Mouse (Mus musculus) megakaryocyte progenitor cell, adult 5-6 weeks (primary cell): ENCODE data around the gene Cr1l. TPM values are rescaled to one million over a fixed set of nuclear protein-coding genes. Genes with fewer than 3 reads are reported as not detected.
A peak's percentile ranks its signal among the peaks of the same experiment; 100 is the strongest.

ENCODE experiments used
- ATAC-seq: replicated peaks from 2 replicates; pipeline ENCODE4 v1.8.0; 2016; ENCODE audit warnings: mild to moderate bottlenecking, moderate TSS enrichment, inconsistent platforms; ENCODE audit not compliant: poor library complexity
- total RNA-seq, 2 experiments: library from RNA; stranded (forward) in 1 of 2; stranded (reverse) in 1 of 2; fragments of 157-497, 149-512 nt in 1 of 2; fragments of 200-1000 nt in 1 of 2; gene quantifications; 2 replicates each; pipeline versions ENCODE4 v1.2.3 to v1.2.4; 2015 to 2017

Cr1l gene
- total RNA-seq (2015): 120 and 134 TPM in 2 replicates
- 101 and 119 TPM in 2 replicates for total RNA-seq (2017)

DNA sequence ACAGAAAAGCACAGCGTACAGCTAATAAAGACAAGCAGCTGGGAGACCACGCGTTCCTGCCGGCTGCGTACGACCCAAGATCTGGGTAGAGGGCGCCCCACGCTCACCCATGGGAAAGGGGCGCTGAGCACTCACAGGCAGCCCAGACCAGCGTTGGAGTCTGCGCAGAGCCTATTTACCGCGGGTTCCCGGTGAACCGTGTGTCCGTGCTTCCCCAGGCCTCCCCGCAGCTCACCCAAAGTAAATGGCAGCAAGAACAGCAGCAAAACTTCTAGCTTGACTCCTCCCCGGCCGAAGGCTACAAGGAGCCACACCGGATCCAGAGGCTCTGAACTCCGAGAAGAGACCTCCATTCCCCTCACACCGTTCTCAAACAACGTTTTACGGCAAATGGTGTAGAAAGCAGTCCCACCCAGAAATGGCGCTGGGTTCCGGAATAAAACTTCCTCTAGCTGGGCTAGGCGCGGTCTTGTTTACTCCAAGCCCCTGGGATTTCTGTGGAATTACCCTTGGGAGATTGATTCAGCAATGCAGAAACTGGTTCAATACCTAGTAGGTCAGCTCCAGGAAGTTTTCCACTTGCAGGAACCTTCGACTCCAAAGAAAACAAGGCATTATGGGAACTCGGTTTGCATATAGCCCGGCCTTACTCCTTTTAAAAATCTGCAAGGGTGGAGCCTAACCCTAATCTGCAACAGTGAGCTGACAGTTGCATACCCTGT lies at the start of gene Cr1l:
TSS of gene Cr1l (minus strand) at position 634 of the 722 bp plus-strand sequence.
- ATAC-seq: peak; percentile 88

DNA sequence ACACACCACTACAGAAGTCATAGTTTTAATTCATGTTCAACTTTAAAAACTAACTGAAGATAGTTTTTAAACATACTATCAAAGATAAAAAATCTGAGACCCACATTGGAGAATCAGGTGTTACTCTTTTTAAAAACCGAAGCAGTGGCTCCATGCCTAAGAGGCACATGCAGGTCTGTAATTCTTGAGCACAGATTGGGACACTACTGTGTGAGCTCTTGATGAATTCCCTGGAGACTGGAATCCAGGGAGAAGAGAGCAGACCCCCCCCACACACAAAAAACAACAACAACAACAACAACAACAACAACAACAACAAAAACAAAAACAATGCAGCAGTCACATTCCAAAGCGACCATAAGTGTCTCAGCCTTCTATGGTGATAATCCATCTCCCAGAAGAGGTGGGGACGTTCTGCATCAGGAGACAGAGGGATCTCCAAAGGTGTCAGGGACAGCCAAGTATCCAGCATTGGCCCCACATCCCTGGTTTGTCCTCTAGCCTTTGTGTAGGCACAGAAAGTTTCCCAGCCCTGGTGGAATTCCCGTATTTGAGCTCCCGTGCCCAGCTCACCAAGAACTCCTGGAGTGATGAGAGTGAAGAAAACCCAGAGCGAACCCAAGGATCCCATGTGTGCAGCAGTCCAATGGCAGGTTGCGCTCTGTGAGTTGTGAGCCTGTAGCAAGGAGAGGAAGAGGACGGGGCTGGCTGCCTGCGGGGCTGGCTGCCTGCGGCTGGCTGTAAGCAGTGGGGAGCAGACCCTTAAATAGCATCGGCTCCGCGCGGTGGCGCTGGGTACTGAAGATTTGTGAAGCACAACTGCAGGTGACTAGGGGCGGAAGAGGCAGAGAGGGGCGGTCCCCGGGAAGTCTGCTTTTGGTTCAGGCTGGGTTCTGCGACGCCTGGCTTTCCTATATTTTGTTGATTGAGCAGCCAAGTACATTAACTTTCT lies 44.9 kb upstream of the Cr1l start, which contains the start of gene Cr2:
TSS of gene Cr2 (minus strand) at position 737 of the 952 bp plus-strand sequence.
- peak; percentile 100 for ATAC-seq

DNA sequence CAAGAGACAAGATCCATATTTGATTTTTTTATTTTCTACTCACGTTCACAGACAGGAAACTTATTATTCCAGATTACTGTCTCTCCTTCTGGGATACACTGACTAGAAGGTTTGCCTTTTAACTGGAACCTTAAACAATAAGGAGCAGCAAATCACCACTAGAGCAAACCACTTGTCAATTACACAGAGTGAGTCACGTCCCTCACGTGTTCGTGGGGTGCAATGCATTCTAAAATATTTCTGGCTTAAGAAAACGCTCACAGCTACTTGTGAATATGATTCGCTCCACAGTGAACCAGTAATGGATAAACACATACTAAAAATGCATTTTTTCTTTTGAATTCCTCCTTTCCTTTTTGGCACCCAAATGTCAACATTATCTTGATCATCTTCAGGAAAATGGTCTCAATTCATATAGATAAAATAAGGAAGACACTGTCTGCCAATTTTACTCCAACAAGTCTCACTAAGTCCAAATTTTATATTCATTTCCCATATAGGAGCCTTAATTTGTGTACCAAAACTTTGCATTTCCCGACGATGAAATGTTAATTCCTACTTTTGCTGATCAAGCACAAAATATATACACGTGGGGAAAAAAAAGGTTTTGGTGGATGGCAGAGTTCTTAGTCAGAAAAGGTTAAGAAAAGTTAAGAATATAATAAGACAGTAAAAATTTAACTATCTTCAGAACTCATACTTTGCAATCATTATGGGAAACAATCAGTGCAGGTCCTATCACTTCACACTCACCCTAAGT lies 33.8 kb upstream of the Cr1l start:
- ATAC-seq: no peak

DNA sequence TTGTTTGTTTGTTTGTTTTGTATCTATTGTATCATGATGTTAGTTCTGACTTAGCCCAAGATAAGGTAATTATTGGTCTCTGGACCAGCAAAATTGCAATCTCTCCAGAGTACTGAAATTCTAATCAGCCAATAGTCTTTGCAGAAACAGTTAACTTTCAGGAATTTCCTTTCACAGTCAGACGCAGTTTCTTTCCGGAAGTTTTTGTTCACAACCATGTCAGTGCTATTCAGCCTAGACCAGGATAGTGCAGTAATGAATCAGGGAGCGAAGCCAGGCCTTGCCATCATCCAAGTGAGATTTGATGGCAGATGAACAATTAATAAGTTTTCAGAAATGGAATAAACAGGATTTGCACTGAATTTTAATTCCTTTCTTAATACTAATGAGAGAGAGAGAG lies 684 bp upstream of the Cr1l start:
- ATAC-seq: no peak

DNA sequence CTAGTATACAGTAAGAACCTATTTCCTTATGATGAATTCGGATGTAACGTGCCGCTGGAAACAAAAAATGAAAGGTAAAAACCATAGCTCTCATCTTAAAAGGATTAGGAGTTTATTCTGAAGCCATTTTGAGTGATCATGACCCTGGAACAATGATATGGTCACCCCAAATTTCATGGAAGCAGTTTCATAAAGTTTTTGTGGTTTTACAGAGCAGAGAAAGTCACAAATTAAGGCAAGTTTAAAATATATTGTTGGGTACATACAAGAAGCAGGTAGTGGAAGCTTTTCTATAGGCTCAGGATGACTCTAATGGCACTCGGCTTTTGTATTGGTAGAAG lies 259 bp upstream of the Cr1l start:
- 0 out of 2 replicates have a peak, but pooled peaks have one; percentile 0 for ATAC-seq

DNA sequence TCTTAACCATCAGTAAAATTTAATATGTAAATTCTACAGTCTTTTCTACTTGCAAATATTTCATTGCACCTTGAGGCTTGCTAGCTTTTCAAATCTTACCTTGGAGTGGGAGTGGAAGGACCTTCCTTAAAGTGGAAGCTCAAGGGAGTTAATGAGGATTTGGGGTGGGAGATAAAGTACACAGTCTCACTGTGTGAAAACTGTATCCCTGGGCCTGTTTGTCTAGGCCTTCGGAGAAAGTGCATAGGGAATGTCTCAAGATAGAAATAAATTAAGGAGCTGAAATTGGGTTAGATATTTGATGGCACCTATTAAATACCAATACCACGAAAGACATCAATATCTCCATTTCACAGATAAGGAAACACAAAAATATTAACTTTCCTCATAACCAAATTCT lies 907 bp downstream of the Cr1l start:
- ATAC-seq: peak; percentile 6; the same call in 1 of the 2 replicates

DNA sequence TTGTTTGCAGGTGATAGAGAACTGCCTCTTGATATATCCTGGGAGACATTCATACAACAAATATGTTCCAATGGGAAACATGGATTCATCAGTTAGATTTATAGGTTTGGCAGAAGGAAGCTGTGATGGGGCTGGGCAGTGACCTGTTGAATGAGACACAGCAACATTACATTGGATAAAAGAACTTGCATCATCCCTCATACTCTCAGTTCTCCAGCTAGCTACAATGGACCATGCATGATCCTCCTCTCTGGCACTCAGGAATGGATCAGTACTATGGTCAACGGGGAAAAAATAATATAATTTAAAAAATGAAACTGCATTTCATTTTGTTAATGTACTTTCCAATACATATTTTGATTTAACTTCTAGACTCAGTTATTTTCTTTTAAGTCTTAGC lies 1.5 kb downstream of the Cr1l start:
- ATAC-seq: no peak

DNA sequence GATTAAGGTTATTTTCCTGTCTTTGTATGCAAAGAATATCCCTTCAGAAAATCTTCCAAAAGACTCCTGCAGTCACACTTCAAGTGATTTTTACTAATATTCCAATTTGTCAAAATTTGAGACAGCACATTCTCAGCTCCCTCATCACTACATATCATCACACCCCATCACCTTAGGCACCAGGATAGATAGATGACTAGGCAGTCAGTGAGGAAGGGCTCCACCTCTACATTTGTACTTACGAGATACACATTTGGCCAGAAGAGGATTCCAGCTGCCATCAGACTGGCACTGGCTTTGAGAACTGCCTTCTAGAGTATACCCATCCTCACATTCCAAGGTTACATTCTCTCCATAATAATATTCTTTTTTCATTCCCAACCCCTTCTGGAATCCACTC lies 17.0 kb downstream of the Cr1l start:
- ATAC-seq: peak; percentile 42; the same call in 1 of the 2 replicates

DNA sequence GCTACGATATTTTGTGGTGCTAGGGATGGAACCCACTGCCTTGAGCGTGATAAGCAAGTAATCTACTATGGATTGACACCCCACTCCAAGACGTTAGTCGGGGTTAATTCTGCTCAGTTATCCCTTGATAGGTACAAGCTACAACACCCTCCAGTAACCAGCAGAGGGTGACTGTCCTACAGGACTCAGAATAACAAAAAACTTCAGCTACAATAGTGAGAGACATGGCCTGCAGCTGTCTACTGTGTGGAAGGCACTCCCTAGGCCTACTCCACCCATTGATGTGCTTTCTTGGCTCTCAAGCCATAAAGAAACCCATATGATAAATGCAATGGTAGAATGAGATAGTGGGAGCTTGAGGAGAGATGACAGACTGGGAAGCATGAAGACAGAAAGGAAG lies 17.8 kb downstream of the Cr1l start:
- peak; percentile 90 for ATAC-seq

DNA sequence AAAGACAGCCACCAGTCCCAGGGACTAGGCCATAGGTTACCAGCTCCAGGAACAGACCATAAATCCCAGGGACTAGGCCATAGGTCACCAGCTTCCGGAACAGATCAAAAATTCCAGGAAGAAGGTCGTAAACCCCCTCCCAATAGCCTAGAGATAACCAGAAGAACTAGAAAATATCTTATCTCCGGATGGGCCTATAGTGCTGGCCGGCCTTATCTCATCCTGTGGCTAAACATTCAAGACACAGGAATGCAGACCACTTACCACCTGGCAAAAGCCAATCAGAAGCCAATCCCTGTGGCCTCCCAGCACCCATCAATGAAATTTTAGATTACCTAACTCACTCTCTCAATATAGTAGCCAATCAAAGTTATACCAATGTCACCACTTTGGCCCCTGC lies 30.7 kb downstream of the Cr1l start:
- ATAC-seq: no peak

DNA sequence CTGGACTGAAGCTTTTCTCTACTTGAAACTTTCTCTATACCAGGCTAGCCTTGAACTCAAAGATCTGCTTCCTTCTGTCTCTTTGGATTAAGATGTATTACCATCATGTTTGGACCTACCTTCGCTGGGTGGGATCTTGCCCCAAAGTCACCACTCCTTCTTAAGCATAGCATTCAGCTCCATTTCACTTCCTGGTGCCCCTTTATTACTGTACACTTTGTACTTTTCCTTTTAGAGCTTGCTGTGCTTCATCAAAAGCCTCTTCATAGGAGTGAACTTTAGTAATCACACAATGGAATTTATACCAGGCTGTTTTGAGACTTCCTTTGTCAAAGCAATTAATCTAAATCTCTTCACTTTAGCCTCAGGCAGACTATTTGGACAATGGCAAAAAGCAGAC lies 33.4 kb downstream of the Cr1l start:
- ATAC-seq: no peak

DNA sequence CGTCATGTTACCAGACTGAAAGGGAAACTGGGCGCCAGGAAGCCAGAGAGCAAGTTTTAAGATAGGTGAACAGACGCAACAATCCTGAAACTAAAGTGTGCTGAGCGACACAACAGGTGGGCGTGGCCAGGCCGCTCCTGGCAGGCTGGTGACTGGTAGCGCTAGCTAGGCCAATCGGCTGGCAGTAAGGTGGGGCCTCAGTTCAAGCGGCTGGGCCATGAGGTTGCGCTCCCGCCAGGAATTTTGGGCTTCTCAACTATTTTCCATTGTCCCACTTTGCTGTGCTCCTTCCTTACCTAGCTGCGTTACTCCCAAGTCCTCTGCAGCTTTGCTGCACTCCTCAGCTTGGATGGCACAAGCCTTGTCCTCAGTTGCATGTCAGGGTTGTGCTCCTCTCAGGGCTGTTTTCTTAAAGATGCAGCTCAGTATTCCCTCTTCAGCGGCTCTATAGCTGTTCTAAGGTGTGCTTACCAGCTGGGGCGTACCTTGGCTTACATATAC lies 39.1 kb downstream of the Cr1l start, which contains the start of gene Cd46:
TSS of gene Cd46 (minus strand) at position 30 of the 501 bp plus-strand sequence.
- peak; percentile 95 for ATAC-seq

DNA sequence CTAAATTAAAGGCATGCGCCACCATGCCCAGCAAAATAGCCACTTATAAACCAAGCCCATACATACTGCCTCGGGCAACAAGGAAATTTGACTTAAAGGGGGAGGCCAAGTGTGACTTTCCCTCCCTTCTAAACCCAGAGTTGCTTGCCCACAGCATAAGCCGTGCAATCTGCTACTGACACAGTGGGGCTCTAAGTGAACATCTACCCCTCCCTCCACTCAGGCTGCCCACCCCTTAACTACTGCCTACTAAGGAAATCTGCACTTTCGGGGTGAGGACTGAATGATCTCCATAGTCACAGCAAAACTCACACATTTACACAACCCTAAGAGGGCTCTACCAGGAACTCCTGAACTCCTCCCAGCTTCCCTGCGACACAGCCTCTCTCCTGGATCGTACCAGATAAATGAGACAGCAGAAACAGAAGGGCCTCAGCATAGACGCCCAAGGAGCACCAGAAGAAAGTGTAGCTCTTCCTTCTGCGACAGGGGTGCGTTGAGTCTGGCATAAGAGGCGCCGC lies 39.6 kb downstream of the Cr1l start:
- peak; percentile 77 for ATAC-seq

DNA sequence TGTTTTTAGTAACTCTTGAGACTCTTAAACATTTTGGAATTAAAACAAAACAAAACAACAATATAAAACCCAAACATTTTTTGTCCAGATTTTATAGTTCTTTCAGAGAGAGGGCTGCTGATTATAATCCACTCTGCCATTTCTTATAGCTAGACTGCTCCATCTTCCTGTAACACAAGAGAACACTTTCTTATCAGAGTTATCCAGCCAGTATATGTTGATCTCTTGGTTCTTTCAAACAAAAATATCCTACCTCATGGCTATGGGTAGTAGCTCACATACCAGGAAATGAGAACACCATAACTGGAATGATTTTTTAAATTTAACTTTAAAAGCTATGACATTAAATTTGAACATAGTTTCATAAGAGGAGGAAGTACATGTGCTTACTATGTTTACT lies 49.2 kb downstream of the Cr1l start:
- no peak for ATAC-seq

Other genes with a start within 250 kb of the Cr1l start
- gene Cd34, start 192.8 kb downstream of the Cr1l start, total RNA-seq (2015): 177 and 202 TPM in 2 replicates
- 240 and 266 TPM in 2 replicates for gene Cd34, start 192.8 kb downstream of the Cr1l start, total RNA-seq (2017)
- 1.6 and 1.9 TPM in 2 replicates for gene Cd46, start 39.3 kb downstream of the Cr1l start, total RNA-seq (2015)
- 0.33 and 0.88 TPM in 2 replicates for gene Cd46, start 39.3 kb downstream of the Cr1l start, total RNA-seq (2017)
- gene Cr2, start 45.1 kb upstream of the Cr1l start, total RNA-seq (2015): not detected in 2 replicates
- not detected in 2 replicates for gene Cr2, start 45.1 kb upstream of the Cr1l start, total RNA-seq (2017)